Mouse (Mus musculus): ENCODE measurements around the gene Grk5.

Gene Grk5

DNA sequence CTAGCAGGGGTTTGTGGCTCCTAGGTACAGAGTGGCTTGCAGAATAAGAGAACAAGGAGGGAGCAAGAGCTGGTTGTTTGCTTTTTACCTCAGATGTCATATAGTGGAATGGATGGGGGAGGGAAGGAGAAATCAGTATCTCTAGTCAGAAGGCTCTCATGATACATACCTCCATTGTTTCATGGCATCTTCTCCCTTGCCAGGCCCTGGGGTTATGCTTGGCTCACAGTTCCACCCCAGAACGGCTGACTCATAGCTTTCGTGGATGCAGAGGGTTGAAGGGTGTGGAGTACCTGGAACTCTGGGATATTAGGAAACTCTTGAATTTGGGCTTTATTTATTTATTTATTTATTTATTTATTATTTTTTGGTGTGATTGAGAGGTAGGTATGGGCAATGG is 84.0 kb downstream of the Grk5 start:
- no peak for DNase-seq (ENCODE audit: low spot score in 2 of 2)

- no peak for DNase-seq (ENCODE audit: low spot score in 2 of 2)
Measured at GRCm38 (mm10) chr19:60979581-60979980, 90.0 kb downstream of the Grk5 start.

DNA sequence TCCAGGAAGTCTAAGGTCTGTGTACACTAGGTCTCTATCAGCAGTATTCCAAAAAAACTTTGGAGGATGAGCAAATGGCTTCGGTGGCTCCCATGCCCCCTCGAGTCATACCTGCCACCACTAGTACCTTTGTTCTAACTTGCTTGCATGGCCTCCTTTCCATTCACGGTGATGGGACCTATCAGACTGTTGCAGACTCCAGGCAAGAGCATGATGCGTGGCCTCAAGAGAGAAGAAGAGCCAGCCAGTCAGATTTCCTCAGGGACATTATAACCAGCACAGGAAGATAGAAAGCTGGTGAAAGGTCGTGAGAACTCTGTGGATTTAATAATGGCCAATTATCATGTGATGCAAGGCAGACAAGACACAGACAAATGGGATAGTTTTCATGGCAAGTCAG is 91.8 kb downstream of the Grk5 start:
- DNase-seq (ENCODE audit: low spot score in 2 of 2) = no peak

GRCm38 (mm10) chr19:60981894-60982293 is 92.3 kb downstream of the Grk5 start:
- DNase-seq (ENCODE audit: low spot score in 2 of 2) = no peak

DNA sequence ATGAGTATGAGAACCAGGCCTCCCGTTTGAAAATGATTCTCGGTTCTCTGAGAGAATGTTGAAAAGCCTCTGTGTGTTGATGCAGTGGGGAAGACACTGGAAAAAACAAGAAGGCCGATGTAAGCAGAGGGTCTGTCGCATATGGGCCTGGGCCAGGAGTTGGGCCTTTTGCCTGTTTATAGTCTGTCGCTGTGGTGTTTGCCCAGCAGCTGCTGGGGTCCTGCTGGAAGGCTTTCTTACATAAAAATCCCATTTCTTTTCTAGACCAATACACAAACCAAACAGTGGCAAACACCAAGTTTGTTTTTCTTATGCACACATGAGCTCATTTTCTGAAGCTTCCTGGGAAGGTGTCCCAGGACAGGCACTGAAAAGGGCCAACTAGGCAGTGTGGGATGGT is 100.2 kb downstream of the Grk5 start:
- DNase-seq (ENCODE audit: low spot score in 2 of 2) = no peak

DNA sequence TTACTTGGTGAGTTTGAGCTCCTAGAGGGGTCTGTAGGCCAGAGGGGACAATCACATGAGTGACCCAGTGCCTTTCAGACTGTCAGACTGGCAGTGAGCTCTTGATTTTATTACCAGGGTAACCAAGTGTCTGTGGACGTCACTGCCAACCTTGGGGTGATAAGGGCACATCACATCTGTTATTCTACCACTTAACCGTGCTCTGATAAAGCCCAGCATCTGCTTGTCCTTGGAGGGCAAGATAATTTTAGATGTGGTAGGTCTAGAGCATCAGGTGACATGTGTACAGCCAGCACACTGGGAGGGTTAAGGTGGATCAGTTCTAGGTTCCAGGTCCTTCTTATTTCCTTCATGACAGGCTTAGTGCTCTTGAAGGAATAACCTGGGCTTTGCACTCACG is 104.7 kb downstream of the Grk5 start:
- no peak for DNase-seq (ENCODE audit: low spot score in 2 of 2)

- DNase-seq (ENCODE audit: low spot score in 2 of 2) = no peak
Measured at GRCm38 (mm10) chr19:60994845-60995244, 105.3 kb downstream of the Grk5 start.

GRCm38 (mm10) chr19:60997784-60998183 is 108.2 kb downstream of the Grk5 start:
- DNase-seq (ENCODE audit: low spot score in 2 of 2) = no peak

GRCm38 (mm10) chr19:60999652-61000051 is 110.1 kb downstream of the Grk5 start:
- no peak for DNase-seq (ENCODE audit: low spot score in 2 of 2)

DNA sequence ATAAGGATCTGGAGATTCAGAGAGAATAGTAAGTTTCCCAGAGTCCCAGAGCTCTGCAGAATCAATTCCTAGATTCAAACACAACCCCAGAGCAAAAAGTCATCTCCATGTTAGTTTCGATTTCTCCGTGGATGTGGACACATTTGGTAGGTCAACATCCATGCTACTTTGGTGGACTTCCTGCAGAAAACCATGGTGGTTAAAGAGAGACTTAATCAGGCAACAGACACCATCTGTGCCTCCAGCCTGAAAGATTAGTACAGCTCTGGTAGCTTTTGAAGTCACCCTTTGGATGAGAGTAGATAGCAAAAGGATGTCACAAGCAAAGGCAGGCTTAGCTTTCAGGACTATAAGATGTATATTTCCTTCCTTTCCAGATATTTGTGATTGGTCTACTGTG is 111.4 kb downstream of the Grk5 start:
- DNase-seq (ENCODE audit: low spot score in 2 of 2) = no peak

- no peak for DNase-seq (ENCODE audit: low spot score in 2 of 2)
Measured at GRCm38 (mm10) chr19:61009266-61009665, 119.7 kb downstream of the Grk5 start.

GRCm38 (mm10) chr19:61017477-61018266 is 128.1 kb downstream of the Grk5 start:
- no peak for DNase-seq (ENCODE audit: low spot score in 2 of 2)

DNA sequence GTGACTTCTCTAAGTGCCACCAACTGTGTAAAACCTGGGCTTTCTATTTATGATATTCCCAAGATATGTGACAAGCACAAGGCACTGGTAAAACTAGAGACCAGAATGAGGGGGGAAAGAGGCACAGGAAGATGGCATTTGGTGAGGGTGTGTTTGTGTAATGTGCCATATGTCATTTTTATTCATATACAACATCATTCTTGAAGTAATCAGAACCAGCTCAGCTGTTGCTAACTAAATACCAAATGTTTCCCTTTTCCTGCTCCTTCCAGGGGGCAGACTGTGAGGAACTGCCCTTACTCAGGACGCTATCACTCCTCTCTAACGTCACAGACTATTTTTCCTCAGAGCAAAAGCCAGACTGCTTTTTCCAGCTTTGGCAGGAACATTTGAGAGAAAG is 132.0 kb downstream of the Grk5 start:
- DNase-seq (ENCODE audit: low spot score in 2 of 2) = no peak

DNA sequence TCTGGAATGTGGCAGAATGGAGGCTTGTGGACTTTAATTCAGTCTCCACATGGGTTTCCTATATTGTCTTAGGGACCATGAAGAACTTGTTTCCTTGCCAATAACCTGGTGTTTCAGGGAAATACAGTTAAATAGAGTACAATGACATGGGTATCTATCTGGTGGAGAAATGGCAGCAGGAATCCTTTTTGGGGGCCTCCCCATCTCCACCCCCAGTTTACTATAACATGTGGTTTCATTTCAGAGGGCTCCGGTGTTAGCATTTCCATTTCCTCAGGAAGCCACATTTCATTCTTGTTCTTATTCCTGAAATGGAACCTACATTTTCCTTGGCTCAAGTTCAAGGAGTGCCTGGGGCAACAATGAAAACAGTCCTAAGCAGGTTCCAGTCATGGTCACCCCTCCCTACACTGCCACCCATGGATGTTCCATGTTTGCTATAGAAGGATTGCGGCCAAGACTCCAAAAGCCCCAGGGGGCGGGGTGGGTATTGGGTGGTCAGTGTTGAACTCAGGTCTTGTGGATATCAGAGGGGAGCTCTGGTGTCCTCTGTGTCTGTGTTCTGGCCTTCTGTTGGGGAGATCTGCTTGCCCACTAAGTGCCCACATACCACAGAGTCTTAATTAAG is 132.5 kb downstream of the Grk5 start:
- no peak for DNase-seq (ENCODE audit: low spot score in 2 of 2)

DNA sequence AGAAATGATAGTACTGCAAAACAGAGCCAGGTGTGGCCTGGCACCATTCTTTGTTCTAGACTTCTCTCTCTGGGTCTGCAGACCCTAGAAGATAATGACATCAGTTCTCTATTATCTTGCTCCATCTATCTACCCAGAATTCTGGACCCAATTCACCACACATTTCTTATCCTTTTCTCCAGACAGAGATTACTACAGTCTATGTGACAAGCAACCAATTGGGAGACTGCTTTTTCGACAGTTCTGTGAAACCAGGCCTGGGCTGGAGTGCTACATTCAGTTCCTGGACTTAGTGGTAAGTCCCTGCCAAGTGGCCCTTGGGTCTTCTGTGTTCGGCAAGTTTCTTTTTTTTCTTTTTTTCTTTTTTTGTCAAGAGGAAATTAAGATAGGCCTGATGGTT is 142.0 kb downstream of the Grk5 start:
- DNase-seq (ENCODE audit: low spot score in 2 of 2) = no peak

GRCm38 (mm10) chr19:61039151-61039550 is 149.6 kb downstream of the Grk5 start:
- no peak for DNase-seq (ENCODE audit: low spot score in 2 of 2)

DNA sequence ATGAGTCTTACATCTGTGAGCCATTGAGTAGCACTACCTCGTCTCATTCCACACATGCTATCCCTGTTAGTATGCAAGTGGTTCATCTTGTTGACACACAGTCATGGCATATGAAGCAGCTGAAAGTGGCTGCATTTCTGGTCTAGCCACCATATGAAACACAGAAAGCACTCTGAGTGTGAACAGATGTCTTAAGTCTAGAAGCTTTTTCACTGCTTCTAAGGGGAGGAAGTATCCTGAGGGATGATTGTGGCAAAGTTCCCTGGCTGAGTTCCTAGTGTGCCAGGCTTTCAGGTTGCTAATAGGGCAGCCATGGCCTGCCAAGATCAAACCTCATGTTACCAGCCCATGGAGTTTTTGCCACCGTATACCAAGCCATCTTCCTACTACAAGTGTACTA is 159.1 kb downstream of the Grk5 start:
- no peak for DNase-seq (ENCODE audit: low spot score in 2 of 2)

DNA sequence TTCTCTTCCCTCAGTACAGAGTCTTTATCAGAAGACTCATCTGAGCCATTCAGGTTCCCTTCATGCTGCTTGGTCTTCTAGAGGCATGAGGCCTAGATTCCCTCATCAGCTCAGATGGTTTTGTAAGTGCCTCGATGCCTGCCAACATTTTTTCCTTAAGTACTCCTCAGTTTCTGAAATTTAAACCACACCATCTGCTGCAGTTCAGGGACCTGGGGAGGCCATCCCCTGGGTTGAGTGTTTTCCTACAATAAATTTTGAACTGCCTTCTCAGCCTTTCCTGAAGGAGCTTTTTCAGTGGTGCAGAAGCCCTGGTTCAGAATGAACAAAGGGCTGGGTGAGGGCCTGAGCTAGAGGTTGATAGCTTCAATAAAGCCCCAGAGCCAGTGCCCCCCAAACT is 159.9 kb downstream of the Grk5 start:
- no peak for DNase-seq (ENCODE audit: low spot score in 2 of 2)

GRCm38 (mm10) chr19:61051151-61051550 is 161.6 kb downstream of the Grk5 start:
- no peak for DNase-seq (ENCODE audit: low spot score in 2 of 2)

DNA sequence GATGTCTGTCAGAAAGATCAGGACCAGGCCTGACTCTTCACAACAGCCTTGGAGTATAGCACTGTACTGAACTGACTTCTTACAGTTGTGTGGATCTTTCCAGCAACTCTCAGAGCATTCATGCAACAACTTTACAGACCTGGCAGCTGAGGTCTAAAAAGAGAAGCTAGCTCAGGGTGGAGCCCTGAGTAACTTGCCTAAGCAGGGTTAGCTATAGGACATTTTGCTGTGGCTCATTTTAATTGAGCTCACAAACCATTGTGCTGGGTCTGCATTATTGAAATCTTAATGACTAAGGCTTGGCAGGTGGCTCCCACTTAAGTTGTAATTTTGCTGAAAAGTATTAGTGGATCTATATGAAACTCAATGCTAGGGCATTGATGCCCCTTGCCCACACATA is 162.5 kb downstream of the Grk5 start:
- DNase-seq (ENCODE audit: low spot score in 2 of 2) = no peak

GRCm38 (mm10) chr19:61052786-61053185 is 163.2 kb downstream of the Grk5 start:
- no peak for DNase-seq (ENCODE audit: low spot score in 2 of 2)

DNA sequence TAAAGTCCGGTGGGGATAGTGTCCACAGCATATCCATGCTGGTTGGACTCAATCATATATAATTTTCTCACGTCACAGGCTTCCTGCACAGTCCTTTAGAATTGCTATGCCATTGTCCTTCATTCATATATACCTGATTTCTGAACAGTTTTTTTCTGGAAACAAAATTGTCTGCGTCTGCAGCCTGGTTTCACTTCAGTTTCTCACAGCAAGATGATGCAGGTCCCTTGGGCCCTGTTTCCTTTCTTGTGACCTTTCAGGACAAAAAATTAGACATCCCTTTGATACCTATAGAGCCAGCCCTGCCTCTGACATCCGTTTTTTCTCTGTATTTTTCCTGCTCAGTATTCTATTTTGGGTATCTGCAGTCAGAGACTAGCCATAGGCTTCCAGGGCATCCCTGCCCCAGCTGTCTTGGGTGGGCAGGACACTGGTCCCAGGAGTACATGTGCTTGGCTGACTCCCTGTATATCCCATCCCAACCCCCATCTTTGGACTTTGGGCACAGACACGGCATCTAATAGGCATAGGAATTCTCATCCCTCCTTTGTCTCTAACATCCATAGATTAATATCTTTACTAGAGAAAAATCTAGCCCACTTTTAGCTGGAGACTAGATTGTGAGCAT is 167.3 kb downstream of the Grk5 start:
- no peak for DNase-seq (ENCODE audit: low spot score in 2 of 2)

DNA sequence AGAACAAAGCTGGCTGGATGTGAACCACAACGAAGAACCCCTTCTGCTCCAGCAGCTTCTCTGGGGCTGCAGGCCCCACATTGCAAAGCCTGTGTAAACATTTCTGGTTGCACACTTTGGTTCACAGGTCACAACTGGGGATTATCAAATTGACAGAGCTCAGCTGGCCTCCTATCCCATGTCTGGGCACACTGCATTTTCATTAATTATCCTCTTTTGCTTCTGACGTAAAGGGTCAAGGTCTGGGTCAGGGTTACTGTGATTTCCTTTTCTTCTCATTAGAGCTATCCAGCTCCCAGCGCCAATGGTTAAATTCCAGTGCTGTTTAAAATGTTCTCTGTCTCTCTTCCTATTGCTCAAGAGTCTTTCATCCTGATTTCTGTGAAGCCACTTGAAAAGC is 168.0 kb downstream of the Grk5 start:
- DNase-seq (ENCODE audit: low spot score in 2 of 2) = no peak
